Mouse (Mus musculus) frontal cortex, adult 2 months (tissue): ENCODE results near the gene 1700011M02Rik. TPM values are rescaled to one million over a fixed set of nuclear protein-coding genes. Genes with fewer than 3 reads are reported as not detected.
"Not testable (repeated sequence)": the region's sequence is repeated elsewhere in the genome, so short reads cannot be mapped to it uniquely, and the experiment has no call there.

ENCODE experiments used
- DNase-seq, 2 experiments: peaks; one replicate each; pipeline ENCODE4 v3.0.0; 2022; ENCODE audit warnings: low spot score in 1 of 2; ENCODE audit errors: extremely low spot score in 1 of 2
- polyA plus RNA-seq: library from polyadenylated mRNA; depleted of rRNA; stranded (reverse); fragments of >200 nt; gene quantifications from 2 replicates; pipeline ENCODE4 v1.2.3, GENCODE M21; 2012; rRNA removed

1700011M02Rik gene
- not detected in 2 replicates for polyA plus RNA-seq

GRCm38 (mm10) chrX:102908587-102908986, at the start of gene 1700011M02Rik, which contains the start of gene Dmrtc1a:
TSS of gene 1700011M02Rik (plus strand) at chrX:102908905.
TSS of gene Dmrtc1a (minus strand) at chrX:102908687.
- not testable (repeated sequence) for DNase-seq

GRCm38 (mm10) chrX:102867871-102868270, 40.8 kb upstream of the 1700011M02Rik start, which contains the start of gene 1700031F05Rik:
TSS of gene 1700031F05Rik (minus strand) at chrX:102867971.
- no peak for DNase-seq

DNA sequence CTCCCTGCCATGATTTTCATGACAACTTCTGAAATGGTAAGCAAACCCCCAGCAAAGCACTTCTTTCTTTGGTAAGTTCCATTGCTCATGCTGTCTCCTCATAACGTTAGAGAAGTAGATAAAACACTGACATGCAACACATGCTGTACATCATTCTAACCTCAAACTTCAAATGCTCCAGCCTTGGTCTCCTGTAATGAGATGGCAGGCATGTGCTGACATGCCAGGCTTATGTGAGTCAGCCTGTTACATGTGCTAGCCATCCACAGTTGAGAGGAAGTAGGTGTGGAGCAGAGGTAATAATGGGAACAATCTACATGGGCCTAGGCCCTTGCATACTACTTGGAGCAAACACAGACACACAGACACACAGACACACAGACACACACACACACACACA, 6.1 kb downstream of the 1700011M02Rik start:
- DNase-seq = not testable (repeated sequence)

GRCm38 (mm10) chrX:102926707-102927106, 18.0 kb downstream of the 1700011M02Rik start:
- DNase-seq = peak in 1 of 2 experiments; percentile 52

DNA sequence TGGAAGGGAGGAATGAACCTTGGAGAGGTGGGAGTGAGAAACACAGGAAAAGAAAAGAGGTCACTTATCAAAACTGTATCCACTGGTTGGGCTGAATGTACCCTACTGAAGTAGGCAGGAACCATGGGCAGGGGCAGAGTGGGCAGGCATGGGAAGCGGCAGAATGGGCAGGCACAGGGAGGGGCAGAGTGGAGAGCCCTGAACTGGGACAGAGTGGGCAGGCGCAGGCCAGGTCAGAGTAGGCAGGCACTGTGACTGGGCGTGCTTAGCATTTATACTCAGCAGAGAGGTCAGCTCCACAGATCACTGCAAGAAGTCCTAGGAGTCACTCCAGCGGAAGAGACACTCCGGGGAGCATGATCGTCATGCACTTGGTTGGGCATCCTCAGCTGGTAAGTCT, 19.4 kb downstream of the 1700011M02Rik start, which contains the start of gene 1700018G05Rik:
Gene 1700018G05Rik, plus strand, starts transcription at position 301 of the 400 bp plus-strand sequence.
- DNase-seq = not testable (repeated sequence)

DNA sequence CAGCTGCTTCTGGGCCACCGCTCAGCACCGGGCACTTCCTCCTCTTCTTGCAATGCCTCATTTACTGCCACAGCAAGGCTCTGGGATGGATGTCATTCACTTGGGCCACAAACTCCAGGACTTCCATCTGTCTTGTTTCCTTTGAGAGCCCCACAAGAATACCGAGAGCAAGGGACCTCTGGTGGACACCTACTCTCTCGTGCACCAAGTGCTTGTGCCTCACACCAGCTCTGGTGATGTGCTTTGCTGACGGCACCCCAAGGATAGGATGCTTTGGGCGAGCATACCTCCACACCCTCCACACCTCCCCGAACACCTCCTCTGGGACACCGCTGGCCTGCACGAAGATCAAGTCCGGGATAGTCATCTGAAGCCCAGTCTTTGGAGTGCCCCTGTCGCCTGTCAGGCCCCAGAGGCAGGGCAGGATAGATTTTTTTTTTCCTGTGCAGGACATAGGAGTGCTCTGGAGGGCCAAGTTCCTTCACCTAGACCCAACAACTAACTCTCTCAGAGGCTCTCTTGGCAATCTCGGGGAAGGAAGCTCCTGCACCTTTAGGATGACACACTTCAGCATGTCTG, 24.4 kb downstream of the 1700011M02Rik start:
- no peak for DNase-seq

- peak in 1 of 2 experiments; percentile 69 for DNase-seq
Measured at GRCm38 (mm10) chrX:102933571-102934394, 25.1 kb downstream of the 1700011M02Rik start.

DNA sequence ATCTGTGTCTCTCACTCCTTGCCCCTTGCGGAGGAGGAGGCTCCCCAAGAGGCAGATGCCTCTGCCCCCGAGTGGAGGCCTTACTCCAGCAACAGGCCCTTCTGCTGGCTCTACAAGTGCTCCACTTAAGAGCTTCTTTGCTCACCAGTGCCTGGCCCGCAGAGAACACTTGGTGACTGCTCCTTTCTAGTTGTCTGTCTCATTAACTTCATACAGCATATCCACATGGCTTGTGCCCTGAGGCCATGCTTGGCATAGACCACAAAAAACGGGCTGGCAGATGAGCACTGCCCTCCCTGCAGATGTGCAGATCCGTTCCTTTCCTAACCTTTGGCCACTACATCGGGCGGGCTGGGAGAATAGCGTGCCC, 25.7 kb downstream of the 1700011M02Rik start:
- DNase-seq = no peak

- DNase-seq = no peak
Measured at GRCm38 (mm10) chrX:102936743-102937142, 28.0 kb downstream of the 1700011M02Rik start.

DNA sequence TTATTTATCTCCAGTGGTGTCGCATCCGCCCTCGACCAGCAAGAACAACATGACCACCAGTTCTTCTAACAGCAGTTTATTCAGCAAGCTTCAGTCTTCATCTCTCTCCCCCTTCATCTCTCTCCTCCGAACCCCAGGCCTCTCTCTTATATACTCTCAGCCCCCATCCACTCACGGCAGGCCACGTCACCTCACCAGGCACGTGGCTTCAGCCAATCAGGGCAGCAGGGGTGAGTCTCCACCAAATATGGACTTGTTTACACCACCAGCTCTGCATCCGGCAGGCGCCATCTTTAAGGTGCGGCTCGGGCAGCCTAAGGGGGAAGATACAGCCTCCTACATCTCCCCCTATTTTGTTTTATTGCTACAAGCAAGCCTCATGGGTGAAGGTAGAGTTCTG, 41.4 kb downstream of the 1700011M02Rik start:
- not testable (repeated sequence) for DNase-seq

DNA sequence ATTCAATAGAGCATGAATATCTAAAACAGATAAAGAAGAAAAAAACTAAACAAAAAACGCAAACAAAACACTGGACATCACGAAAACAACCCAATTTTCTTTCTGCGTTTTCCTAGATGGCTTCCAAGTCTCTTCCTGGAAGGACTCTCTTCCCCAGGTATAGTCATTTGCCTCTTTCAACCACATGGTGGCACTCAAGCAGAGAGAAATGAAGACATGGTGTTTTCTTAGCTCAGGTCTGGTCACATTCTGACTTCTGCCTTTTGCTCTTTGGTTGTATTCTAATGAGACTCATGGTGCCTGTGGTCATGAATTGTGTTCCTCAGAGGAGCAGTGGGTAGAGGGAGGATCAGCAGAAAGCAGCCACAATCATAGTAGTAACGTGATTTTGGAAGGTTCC, 50.2 kb downstream of the 1700011M02Rik start:
- peak in 1 of 2 experiments; percentile 54 for DNase-seq

Other genes with a start within 250 kb of the 1700011M02Rik start
- gene Gm3880, start 221.9 kb upstream of the 1700011M02Rik start, polyA plus RNA-seq = not detected in 2 replicates
- not detected in 2 replicates for gene Gm9112, start 201.3 kb upstream of the 1700011M02Rik start, polyA plus RNA-seq
- gene Dmrtc1b, start 201.0 kb upstream of the 1700011M02Rik start, polyA plus RNA-seq = not detected in 2 replicates
- gene Dmrtc1c1, start 105.9 kb upstream of the 1700011M02Rik start, polyA plus RNA-seq = not detected in 2 replicates
- gene Dmrtc1c2, start 54.3 kb upstream of the 1700011M02Rik start, polyA plus RNA-seq = not detected in 2 replicates
- gene 1700031F05Rik, start 40.9 kb upstream of the 1700011M02Rik start, polyA plus RNA-seq = not detected in 2 replicates
- gene Dmrtc1a, start 218 bp upstream of the 1700011M02Rik start, polyA plus RNA-seq = 8.8 and 10.3 TPM in 2 replicates
- not detected in 2 replicates for gene 1700018G05Rik, start 19.5 kb downstream of the 1700011M02Rik start, polyA plus RNA-seq